Mouse (Mus musculus) stomach, postnatal 0 days (tissue): ENCODE measurements around the gene Chchd6. TPM values are rescaled to one million over a fixed set of nuclear protein-coding genes. Genes with fewer than 3 reads are reported as not detected.

ENCODE experiments used
- ATAC-seq: fragments of 200-750 bp; cut with Nextera tagmentation; 2 replicates; pipeline ENCODE4 v1.8.0; 2017; ENCODE audit not compliant: low FRiP score, low TSS enrichment
- DNase-seq: peaks from one replicate; pipeline ENCODE4 v3.0.0-alpha.2; 2016; ENCODE audit warnings: low spot score
- H3K27ac ChIP-seq: fragments of 300-500 bp; sonication (generic); replicated peaks from 2 replicates; pipeline ENCODE4 v1.5.1; 2014; ENCODE audit warnings: mild to moderate bottlenecking, control low read depth
- H3K27me3 ChIP-seq: fragments of 300-500 bp; sonication (generic); 2 replicates; pipeline ENCODE4 v1.6.1; 2014; ENCODE audit warnings: low read length; ENCODE audit not compliant: control insufficient read depth, insufficient read depth
- H3K36me3 ChIP-seq: fragments of 300-500 bp; sonication (generic); 2 replicates; pipeline ENCODE4 v1.6.1; 2014; ENCODE audit warnings: low read length, mixed read lengths; ENCODE audit not compliant: control insufficient read depth, insufficient read depth
- H3K4me1 ChIP-seq: fragments of 300-500 bp; sonication (generic); replicated peaks from 2 replicates; pipeline ENCODE4 v1.6.1; 2014; ENCODE audit warnings: antibody characterized with exemption; ENCODE audit not compliant: control insufficient read depth, insufficient read depth
- H3K4me2 ChIP-seq: fragments of 300-500 bp; sonication (generic); replicated peaks from 2 replicates; pipeline ENCODE4 v1.6.1; 2014; ENCODE audit warnings: low read depth, mild to moderate bottlenecking, control low read depth, moderate library complexity
- H3K4me3 ChIP-seq: fragments of 300-500 bp; sonication (generic); 2 replicates; pipeline ENCODE4 v1.5.1; 2014; ENCODE audit warnings: low read depth, low read length, control low read depth
- H3K9ac ChIP-seq: fragments of 300-500 bp; sonication (generic); 2 replicates; pipeline ENCODE4 v1.6.1; 2014; ENCODE audit warnings: mild to moderate bottlenecking, low read length, control low read depth, mixed read lengths
- H3K9me3 ChIP-seq: fragments of 300-500 bp; sonication (generic); 2 replicates; pipeline ENCODE4 v1.6.1; 2016; ENCODE audit warnings: low read length; ENCODE audit not compliant: control insufficient read depth
- CTCF ChIP-seq: IDR thresholded peaks from 2 replicates; pipeline ENCODE4 v1.5.1; 2016; ENCODE audit warnings: antibody characterized with exemption, low read depth, mild to moderate bottlenecking, moderate library complexity
- EP300 ChIP-seq: optimal IDR thresholded peaks from 2 replicates; pipeline ENCODE3; 2016; ENCODE audit warnings: antibody characterized with exemption
- WGBS: fragments of 180-500 bp; shearing (Covaris S2); extraction: QIAGEN DNeasy Blood & Tissue Kit; methylation state at CpG from one replicate; pipeline ENCODE4 v1.1.7; 2014; 5-methylcytosine and 5-hydroxymethylcytosine counted together
- polyA plus RNA-seq: library from polyadenylated mRNA; unstranded; fragments of >200 nt; fragmentation: Nextera tagmentation; extraction: Ambion mirVana; gene quantifications from 2 replicates; pipeline ENCODE4 v1.2.1, GENCODE M21; 2015

The Chchd6 gene
- polyA plus RNA-seq, 1 experiment from 2014 or later: 22.7 TPM

DNA sequence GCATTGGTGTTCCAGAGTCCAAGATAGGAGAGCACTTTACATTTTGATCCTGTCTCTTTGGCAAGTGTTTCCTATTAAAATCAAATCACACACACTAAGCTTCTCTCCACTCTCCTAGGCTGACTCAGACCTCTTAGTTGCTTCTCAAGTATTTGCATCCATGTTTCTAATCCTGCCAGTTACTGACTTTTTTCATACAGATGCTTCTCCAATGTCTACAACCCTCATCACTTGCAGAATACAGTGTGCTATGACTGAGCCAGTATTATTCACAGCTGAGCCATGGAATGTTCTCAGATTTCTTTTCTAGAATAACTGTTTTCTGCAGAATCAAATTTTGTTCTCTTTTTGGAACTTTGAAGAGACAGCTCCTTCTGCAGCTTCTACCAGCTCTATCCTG, 85.3 kb downstream of the Chchd6 start:
- H3K36me3 ChIP-seq: no peaks in the 10 kb centered on the region
- no peak overlapping the region for H3K9ac ChIP-seq
- TF ChIP-seq CTCF (no peak), EP300 (no peak)
- no peak overlapping the region for H3K27ac ChIP-seq
- H3K4me1 ChIP-seq: no peaks in the 10 kb centered on the region
- no peak overlapping the region for H3K4me2 ChIP-seq
- H3K4me3 ChIP-seq: no peak overlapping the region
- DNase-seq (no peak), ATAC-seq (no peak)
- no peaks in the 10 kb centered on the region for H3K9me3 ChIP-seq
- no peaks in the 10 kb centered on the region for H3K27me3 ChIP-seq

DNA sequence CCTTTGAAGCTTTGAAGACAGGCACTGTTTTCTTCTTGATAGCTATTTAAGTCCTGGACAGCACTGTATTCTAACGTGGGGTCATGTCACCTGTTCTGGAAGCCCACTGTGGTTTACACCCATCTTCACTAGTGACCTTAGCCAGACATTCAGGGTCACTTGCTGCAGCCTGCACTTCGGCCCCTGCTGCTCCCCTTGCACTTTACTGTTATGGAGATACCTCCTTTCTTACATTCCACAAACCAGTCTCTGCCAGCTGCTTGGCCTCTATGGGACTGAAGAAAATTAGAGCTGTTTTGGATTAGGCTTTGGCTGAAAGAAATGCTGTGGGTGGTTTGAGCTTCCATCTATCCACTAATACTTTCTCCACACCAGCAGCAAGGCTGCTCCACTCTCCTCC, 86.7 kb downstream of the Chchd6 start:
- no peak overlapping the region for H3K27ac ChIP-seq
- DNase-seq (no peak), ATAC-seq (no peak)
- H3K4me3 ChIP-seq: no peak overlapping the region
- no peaks in the 10 kb centered on the region for H3K36me3 ChIP-seq
- H3K9me3 ChIP-seq: no peaks in the 10 kb centered on the region
- H3K27me3 ChIP-seq: no peaks in the 10 kb centered on the region
- H3K4me1 ChIP-seq: no peaks in the 10 kb centered on the region
- TF ChIP-seq EP300 (no peak), CTCF (no peak)
- H3K4me2 ChIP-seq: no peak overlapping the region
- no peak overlapping the region for H3K9ac ChIP-seq
- WGBS: 58% methylated on average over 2 of the region's 2 CpGs

DNA sequence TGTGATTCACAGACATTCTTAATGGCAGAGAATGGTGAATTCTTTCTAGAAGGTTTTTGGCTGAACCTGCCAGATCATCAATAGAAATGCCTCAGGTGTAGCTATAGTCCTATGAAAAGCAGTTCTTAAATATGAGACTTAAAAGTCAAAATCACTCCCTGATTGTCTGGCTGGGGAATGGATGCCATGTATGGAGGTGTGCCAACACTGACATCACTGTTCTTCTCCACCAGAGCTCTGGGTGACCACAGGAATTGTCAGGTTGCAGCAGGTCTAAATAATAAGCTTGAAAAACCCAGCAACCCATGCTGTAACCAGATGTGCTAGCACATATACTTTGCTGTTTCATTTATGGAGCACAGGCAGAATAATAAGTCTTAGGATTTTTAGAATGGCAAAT, 87.2 kb downstream of the Chchd6 start:
- Histone ChIP-seq H3K9ac (no peak overlapping the region), H3K27me3 (no peaks in the 10 kb centered on the region), H3K9me3 (no peaks in the 10 kb centered on the region), H3K4me2 (no peak overlapping the region), H3K4me3 (no peak overlapping the region), H3K4me1 (no peaks in the 10 kb centered on the region), H3K27ac (no peak overlapping the region), H3K36me3 (no peaks in the 10 kb centered on the region)
- no peak for DNase-seq
- TF ChIP-seq CTCF (no peak), EP300 (no peak)
- ATAC-seq: no peak

DNA sequence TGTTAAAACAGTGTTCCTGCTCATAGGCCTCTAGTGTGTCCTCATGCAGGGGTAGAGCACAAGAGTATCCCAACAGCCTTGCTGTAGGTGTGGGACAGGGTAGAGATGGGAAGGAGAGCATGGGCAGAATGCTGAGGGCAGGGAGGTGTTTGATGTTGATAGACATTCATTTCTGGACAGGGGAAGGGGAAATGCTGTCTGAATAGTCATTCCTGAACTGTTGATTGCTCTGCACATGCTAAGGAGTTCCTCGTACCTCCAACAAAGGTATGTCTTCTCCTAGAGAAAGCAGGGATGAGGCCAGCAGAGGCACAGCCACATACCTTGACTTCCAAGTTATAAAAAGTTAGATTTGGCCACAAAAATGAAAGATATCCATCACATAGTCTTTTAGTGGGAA, 95.5 kb downstream of the Chchd6 start:
- Histone ChIP-seq H3K4me1 (no peaks in the 10 kb centered on the region), H3K27ac (no peak overlapping the region), H3K27me3 (no peaks in the 10 kb centered on the region), H3K4me3 (no peak overlapping the region), H3K9me3 (no peaks in the 10 kb centered on the region), H3K4me2 (no peak overlapping the region), H3K36me3 (no peaks in the 10 kb centered on the region), H3K9ac (no peak overlapping the region)
- WGBS: 95% methylated on average over 1 of the region's 1 CpGs
- DNase-seq (no peak), ATAC-seq (no peak)
- TF ChIP-seq CTCF: no peak
- TF ChIP-seq EP300: no peak

DNA sequence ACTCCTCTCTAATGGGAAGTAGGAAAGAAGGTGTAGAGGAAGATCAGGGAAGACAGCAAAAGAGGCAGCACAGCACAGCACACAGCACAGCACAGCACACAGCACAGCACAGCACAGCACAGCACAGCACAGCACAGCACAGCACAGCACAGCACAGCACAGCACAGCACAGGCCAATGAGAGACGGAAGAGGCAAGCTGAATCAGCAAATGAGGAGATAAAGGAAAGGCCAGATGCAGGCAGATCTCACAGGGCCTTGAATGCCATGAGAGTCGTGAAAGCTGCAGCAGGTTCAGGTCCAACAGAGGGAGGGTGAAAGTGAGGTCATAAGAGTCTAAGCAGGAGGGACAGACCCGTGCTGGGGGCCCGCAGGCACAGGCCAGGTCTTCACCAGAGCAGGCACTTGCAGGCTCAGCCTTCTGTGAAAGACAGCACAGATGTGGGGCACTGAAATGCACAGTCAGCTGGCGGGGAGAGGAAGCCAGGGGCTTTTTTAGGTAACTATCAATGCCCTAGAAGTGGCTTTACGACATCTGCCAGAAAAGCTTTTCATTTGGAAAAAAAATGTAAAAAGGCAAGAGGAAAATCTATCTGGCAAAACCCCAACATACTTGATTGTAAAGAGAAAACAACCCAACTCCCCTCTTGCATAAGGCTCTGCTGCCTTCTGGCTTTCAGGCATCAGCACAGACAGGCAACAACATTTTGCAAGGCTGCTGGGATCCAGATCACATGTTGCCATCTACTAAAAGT, 96.5 kb downstream of the Chchd6 start:
- H3K4me3 ChIP-seq: no peak overlapping the region
- no peaks in the 10 kb centered on the region for H3K36me3 ChIP-seq
- ATAC-seq (no peak), DNase-seq (no peak)
- no peak overlapping the region for H3K27ac ChIP-seq
- no peaks in the 10 kb centered on the region for H3K4me1 ChIP-seq
- H3K9me3 ChIP-seq: no peaks in the 10 kb centered on the region
- no peak overlapping the region for H3K4me2 ChIP-seq
- TF ChIP-seq EP300 (no peak), CTCF (peak; percentile 47)
- no peak overlapping the region for H3K9ac ChIP-seq
- 38% methylated on average over 6 of the region's 6 CpGs for WGBS
- H3K27me3 ChIP-seq: no peaks in the 10 kb centered on the region

DNA sequence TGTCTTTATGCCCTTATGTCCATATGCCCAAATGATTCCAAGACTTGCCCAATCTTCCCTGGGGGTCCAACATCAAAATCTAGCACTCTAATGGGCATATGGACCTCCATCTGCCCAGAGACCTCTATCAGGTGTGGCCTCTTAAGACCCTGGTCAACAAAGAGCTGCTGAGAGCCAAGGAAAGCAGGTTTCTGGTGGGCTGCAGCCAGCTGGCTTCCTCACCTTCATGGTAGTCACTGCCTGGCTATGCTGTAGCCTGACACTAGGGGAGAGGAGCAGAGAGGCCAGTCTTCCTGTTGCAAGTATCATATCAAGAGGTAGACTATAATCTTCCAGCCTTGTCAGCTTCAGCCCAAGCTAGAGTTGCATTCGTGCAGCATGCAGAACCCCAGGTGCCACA, 98.5 kb downstream of the Chchd6 start:
- ATAC-seq (no peak), DNase-seq (no peak)
- H3K27ac ChIP-seq: no peak overlapping the region
- 96% methylated on average over 1 of the region's 1 CpGs for WGBS
- H3K36me3 ChIP-seq: no peaks in the 10 kb centered on the region
- H3K4me3 ChIP-seq: no peak overlapping the region
- no peak overlapping the region for H3K4me2 ChIP-seq
- TF ChIP-seq EP300 (no peak), CTCF (no peak)
- H3K4me1 ChIP-seq: no peaks in the 10 kb centered on the region
- no peaks in the 10 kb centered on the region for H3K27me3 ChIP-seq
- no peaks in the 10 kb centered on the region for H3K9me3 ChIP-seq
- no peak overlapping the region for H3K9ac ChIP-seq
